Mouse (Mus musculus) brain, embryonic 14.5 days (tissue): ENCODE measurements around the gene Nupr1l.

Source experiments
- CTCF ChIP-seq: fragments of 200-500 bp; IDR thresholded peaks from 2 replicates; pipeline ENCODE4 v1.5.1; 2012; ENCODE audit warnings: inconsistent platforms, mild to moderate bottlenecking, moderate library complexity, borderline replicate concordance; ENCODE audit not compliant: insufficient read depth, insufficient read length; ENCODE audit errors: extremely low read depth
- POLR2A ChIP-seq: fragments of 200-500 bp; IDR thresholded peaks from 2 replicates; pipeline ENCODE4 v1.6.1; 2012; ENCODE audit warnings: mild to moderate bottlenecking, inconsistent platforms, borderline replicate concordance; ENCODE audit not compliant: poor library complexity, insufficient read depth, insufficient read length, severe bottlenecking; ENCODE audit errors: extremely low read depth

DNA sequence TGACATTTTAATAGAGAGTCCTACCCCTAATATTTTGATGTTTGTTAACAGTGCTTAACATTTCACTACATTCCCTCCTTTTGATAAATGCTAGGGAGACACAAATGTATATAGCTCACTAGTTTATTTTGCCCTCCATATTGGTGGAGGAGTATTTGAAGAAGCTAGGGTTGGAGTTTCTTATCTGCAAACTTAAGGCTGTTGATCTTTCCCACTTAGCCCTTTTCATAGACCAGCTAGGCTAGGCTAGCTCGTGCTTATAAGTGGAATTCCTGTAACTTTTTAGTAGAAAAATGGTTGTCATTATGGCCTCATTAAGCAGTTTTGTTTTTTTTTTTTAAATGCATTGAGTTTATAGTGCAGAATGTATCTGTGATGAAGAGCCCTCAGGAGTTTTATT is 35.1 kb downstream of the Nupr1l start:
- TF ChIP-seq CTCF = no peak
- TF ChIP-seq POLR2A = no peak
